Mouse (Mus musculus) bone marrow macrophage, adult 2 months (primary cell): ENCODE results near the gene Sptbn1.

Source experiments
- CTCF ChIP-seq: IDR thresholded peaks from 2 replicates; pipeline ENCODE4 v1.5.1; 2012; ENCODE audit warnings: low read depth, mild to moderate bottlenecking, low read length, moderate library complexity
- POLR2A ChIP-seq: IDR thresholded peaks from 2 replicates; pipeline ENCODE4 v1.6.1; 2012; ENCODE audit warnings: mild to moderate bottlenecking, low read depth, low read length, borderline replicate concordance

- no peak for TF ChIP-seq CTCF
- TF ChIP-seq POLR2A: no peak
Measured at GRCm38 (mm10) chr11:30178193-30178592, 89.8 kb downstream of the Sptbn1 start.
